Mouse (Mus musculus) midbrain, embryonic 11.5 days (tissue): ENCODE measurements around the gene Cbs. TPM values are rescaled to one million over a fixed set of nuclear protein-coding genes. Genes with fewer than 3 reads are reported as not detected.

ENCODE experiments used
- ATAC-seq: fragments of 200-750 bp; cut with Nextera tagmentation; 2 replicates; pipeline ENCODE4 v1.8.0; 2017; ENCODE audit warnings: moderate TSS enrichment, moderate library complexity; ENCODE audit not compliant: low FRiP score
- DNase-seq: peaks from one replicate; pipeline ENCODE4 v3.0.0; 2015; ENCODE audit warnings: low spot score; ENCODE audit errors: missing footprints
- H3K27ac ChIP-seq: fragments of 300-500 bp; sonication (generic); 2 replicates; pipeline ENCODE4 v1.5.1; 2014; ENCODE audit warnings: low read depth, low read length
- H3K27me3 ChIP-seq: fragments of 300-500 bp; sonication (generic); 2 replicates; pipeline ENCODE4 v1.6.1; 2014; ENCODE audit warnings: mild to moderate bottlenecking, low read length, moderate library complexity, mixed read lengths; ENCODE audit not compliant: control insufficient read depth, insufficient read depth
- H3K36me3 ChIP-seq: fragments of 300-500 bp; sonication (generic); 2 replicates; pipeline ENCODE4 v1.6.1; 2014; ENCODE audit warnings: mild to moderate bottlenecking, low read length, moderate library complexity, mixed read lengths; ENCODE audit not compliant: control insufficient read depth, insufficient read depth
- H3K4me1 ChIP-seq: fragments of 300-500 bp; sonication (generic); 2 replicates; pipeline ENCODE4 v1.6.1; 2014; ENCODE audit warnings: low read length; ENCODE audit not compliant: control insufficient read depth, insufficient read depth
- H3K4me2 ChIP-seq: fragments of 300-500 bp; sonication (generic); 2 replicates; pipeline ENCODE4 v1.6.1; 2014; ENCODE audit warnings: mild to moderate bottlenecking, moderate library complexity
- H3K4me3 ChIP-seq: fragments of 300-500 bp; sonication (generic); 2 replicates; pipeline ENCODE4 v1.5.1; 2014; ENCODE audit warnings: low read depth, low read length
- H3K9ac ChIP-seq: fragments of 300-500 bp; sonication (generic); 2 replicates; pipeline ENCODE4 v1.6.1; 2014; ENCODE audit warnings: low read length
- H3K9me3 ChIP-seq: fragments of 300-500 bp; sonication (generic); 2 replicates; pipeline ENCODE4 v1.6.1; 2016; ENCODE audit warnings: low read length; ENCODE audit not compliant: control insufficient read depth
- WGBS: fragments of 180-500 bp; shearing (Covaris S2); extraction: QIAGEN DNeasy Blood & Tissue Kit; methylation state at CpG from one replicate; pipeline ENCODE4 v1.1.7; 2014; 5-methylcytosine and 5-hydroxymethylcytosine counted together
- polyA plus RNA-seq: library from polyadenylated mRNA; unstranded; fragments of >200 nt; fragmentation: Nextera tagmentation; extraction: Ambion mirVana; gene quantifications from 2 replicates; pipeline ENCODE4 v1.2.1, GENCODE M21; 2014

Cbs gene
- polyA plus RNA-seq, 1 experiment from 2014 or later: 1.1 TPM

GRCm38 (mm10) chr17:31583185-31583584 is 53.9 kb downstream of the Cbs start:
- Histone ChIP-seq H3K27ac (no peak overlapping the region), H3K4me3 (no peak overlapping the region), H3K4me2 (no peak overlapping the region), H3K9me3 (no peaks in the 10 kb centered on the region), H3K4me1 (peaks cover 11% of the 10 kb centered on the region), H3K36me3 (no peaks in the 10 kb centered on the region), H3K9ac (no peak overlapping the region), H3K27me3 (no peaks in the 10 kb centered on the region)
- no peak for DNase-seq
- no peak for ATAC-seq
- 75% methylated on average over 3 of the region's 3 CpGs for WGBS

DNA sequence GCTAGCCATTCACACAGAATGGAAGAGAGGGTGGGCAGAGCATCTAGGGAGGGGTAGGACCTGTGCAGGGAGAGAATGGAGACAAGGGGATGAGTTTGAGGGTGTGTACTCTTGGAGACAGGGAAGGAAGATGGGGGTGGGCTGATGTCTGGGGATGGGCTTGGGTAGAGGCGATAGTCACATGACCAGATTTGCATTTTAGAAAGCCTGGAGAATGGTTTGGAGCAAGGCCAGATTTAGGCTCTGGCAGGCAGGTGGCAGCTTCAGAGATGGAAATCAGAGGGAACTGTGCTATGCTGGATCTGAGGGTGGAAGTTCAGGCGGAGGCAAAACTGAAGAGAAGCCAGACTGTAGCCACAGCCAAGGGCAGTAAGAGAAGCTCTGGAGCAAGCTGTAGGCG is 56.7 kb downstream of the Cbs start:
- Histone ChIP-seq H3K36me3 (no peaks in the 10 kb centered on the region), H3K9me3 (no peaks in the 10 kb centered on the region), H3K27ac (no peak overlapping the region), H3K4me1 (peaks cover 11% of the 10 kb centered on the region), H3K27me3 (no peaks in the 10 kb centered on the region), H3K9ac (no peak overlapping the region), H3K4me3 (no peak overlapping the region), H3K4me2 (no peak overlapping the region)
- DNase-seq (no peak), ATAC-seq (peak; percentile 40; the same call in 1 of the 2 replicates)
- 54% methylated on average over 3 of the region's 3 CpGs for WGBS

DNA sequence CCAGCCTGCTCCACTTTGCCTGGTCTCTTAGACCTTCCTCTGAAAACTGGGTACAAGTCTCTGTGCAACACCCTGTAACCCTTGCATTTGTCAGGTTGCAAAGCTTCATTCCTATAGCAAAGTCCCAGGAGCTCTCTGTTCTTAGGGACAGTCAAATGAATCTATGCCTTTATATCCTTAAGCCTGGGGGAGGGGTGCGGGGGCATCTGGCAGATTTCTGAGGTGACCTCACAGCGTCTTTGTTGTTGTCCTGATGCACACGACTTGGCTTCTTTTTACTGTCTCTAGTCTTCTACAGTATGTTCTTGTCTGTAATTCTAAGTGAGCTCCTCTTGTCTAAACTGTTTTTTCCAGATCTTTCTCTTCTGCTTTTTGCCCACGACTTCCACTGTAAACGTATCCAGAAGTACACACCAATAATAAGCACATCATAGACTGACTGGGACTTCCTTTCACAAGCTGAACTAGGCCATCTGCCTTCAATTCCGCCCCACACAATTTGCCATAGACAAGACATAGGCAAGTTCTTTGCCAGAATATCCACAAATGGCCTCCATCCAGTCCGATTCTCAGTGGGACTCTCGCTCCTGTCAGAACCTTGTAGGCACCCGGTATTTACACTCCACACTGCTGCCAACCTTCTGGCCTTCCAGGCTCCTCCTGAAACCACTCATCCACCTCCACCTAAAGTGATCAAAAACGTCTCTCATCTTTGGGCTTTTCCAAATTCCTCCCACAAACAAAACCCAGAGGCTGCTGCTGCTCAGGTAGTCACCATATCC is 60.5 kb downstream of the Cbs start:
- Histone ChIP-seq H3K4me1 (peaks cover 11% of the 10 kb centered on the region), H3K4me2 (no peak overlapping the region), H3K27me3 (no peaks in the 10 kb centered on the region), H3K27ac (no peak overlapping the region), H3K9ac (no peak overlapping the region), H3K9me3 (no peaks in the 10 kb centered on the region), H3K36me3 (no peaks in the 10 kb centered on the region), H3K4me3 (no peak overlapping the region)
- 86% methylated on average over 10 of the region's 10 CpGs for WGBS
- ATAC-seq (no peak), DNase-seq (no peak)

GRCm38 (mm10) chr17:31574662-31575061 is 62.4 kb downstream of the Cbs start:
- no peak overlapping the region for H3K4me3 ChIP-seq

DNA sequence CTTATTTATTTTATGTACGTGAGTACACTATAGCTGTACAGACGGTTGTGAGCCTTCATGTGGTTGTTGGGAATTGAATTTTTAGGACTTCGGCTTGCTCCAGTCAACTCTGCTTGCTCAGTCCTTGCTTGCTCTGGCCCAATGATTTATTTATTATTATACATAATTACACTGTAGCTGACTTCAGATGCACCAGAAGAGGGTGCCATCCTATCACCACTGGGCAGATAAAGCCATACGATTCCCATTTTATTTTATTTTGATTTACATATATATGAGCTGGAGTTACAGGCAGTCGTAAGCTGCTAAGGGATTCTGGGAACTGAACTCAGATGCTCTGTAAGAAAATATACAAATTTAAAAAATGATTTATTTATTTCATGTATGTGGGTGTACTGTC is 65.3 kb downstream of the Cbs start:
- 94% methylated on average over 5 of the region's 5 CpGs for WGBS

More at GRCm38 (mm10) chr17:31574662-31575061, 62.4 kb downstream of the Cbs start:
- Histone ChIP-seq H3K9me3 (no peaks in the 10 kb centered on the region), H3K4me1 (no peaks in the 10 kb centered on the region), H3K36me3 (no peaks in the 10 kb centered on the region), H3K9ac (no peak overlapping the region), H3K27me3 (no peaks in the 10 kb centered on the region), H3K4me2 (no peak overlapping the region), H3K27ac (no peak overlapping the region)
- ATAC-seq: no peak
- DNase-seq: no peak
- 90% methylated on average over 7 of the region's 7 CpGs for WGBS

DNA sequence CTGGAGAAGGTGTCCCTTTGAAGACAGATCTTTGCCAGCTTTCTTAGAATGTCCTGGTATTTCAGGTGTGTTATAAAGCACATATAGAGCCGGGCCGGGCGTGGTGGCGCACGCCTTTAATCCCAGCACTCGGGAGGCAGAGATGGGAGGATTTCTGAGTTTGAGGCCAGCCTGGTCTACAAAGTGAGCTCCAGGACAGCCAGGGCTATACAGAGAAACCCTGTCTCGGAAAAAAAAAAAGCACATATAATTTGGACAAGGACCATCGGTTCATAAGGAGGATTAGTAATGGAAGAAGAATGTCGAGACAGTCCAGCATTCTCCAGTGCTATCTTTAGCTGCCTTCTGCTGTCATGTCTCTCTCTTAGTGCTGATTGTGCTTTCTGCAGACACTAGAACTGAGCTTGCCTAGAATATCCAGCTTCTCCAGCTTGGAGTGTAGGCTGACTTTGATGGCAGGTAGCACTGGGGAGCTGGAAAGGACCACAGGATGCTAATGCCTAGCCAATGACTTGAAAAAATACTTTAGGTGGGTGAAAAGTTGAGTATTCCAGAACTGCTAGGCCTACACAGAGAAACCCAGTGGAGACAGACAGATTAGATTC is 66.6 kb downstream of the Cbs start:
- 91% methylated on average over 9 of the region's 9 CpGs for WGBS

More for the DNA sequence above, 65.3 kb downstream of the Cbs start:
- no peak for ATAC-seq
- H3K27me3 ChIP-seq: no peaks in the 10 kb centered on the region
- peak; percentile 8 for DNase-seq
- no peak overlapping the region for H3K4me2 ChIP-seq
- no peak overlapping the region for H3K27ac ChIP-seq
- H3K36me3 ChIP-seq: no peaks in the 10 kb centered on the region
- no peaks in the 10 kb centered on the region for H3K9me3 ChIP-seq
- H3K4me1 ChIP-seq: peaks cover 17% of the 10 kb centered on the region
- H3K9ac ChIP-seq: no peak overlapping the region
- no peak overlapping the region for H3K4me3 ChIP-seq

DNA sequence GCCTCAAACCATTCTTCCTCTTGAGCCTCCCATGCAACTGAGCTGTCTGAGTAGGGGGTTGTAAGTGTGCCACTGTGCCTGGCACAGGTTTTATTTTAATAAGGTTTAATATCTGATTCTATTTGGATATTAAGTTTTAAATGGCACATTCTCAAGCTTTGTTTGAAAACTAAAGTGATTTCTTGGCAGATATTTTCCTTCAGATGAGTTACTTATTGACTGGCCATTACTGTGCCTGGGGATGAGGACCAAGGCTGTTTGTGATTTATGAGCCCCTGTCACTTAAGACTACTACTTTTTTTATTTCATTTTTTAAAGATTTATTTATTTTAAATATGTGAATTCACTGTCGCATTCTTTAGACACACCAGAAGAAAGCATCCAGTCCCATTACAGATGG is 67.3 kb downstream of the Cbs start:
- DNase-seq (no peak), ATAC-seq (no peak)
- H3K4me1 ChIP-seq: peaks cover 28% of the 10 kb centered on the region
- H3K9me3 ChIP-seq: no peaks in the 10 kb centered on the region
- no peak overlapping the region for H3K4me2 ChIP-seq
- H3K4me3 ChIP-seq: no peak overlapping the region
- 0 out of 2 replicates have a peak overlapping the region, but pooled peaks have one; percentile 20 for H3K9ac ChIP-seq
- H3K36me3 ChIP-seq: no peaks in the 10 kb centered on the region
- WGBS: 92% methylated on average over 1 of the region's 1 CpGs
- no peaks in the 10 kb centered on the region for H3K27me3 ChIP-seq
- H3K27ac ChIP-seq: no peak overlapping the region

More for the DNA sequence above, 66.6 kb downstream of the Cbs start:
- Histone ChIP-seq H3K4me3 (no peak overlapping the region), H3K9me3 (no peaks in the 10 kb centered on the region), H3K27ac (no peak overlapping the region), H3K9ac (no peak overlapping the region), H3K27me3 (no peaks in the 10 kb centered on the region), H3K4me1 (peaks cover 28% of the 10 kb centered on the region), H3K4me2 (no peak overlapping the region), H3K36me3 (no peaks in the 10 kb centered on the region)
- ATAC-seq: peak; percentile 80; the same call in 1 of the 2 replicates
- DNase-seq: peak; percentile 83

GRCm38 (mm10) chr17:31566276-31566675 is 70.8 kb downstream of the Cbs start:
- DNase-seq (peak; percentile 75), ATAC-seq (no peak)
- no peaks in the 10 kb centered on the region for H3K27me3 ChIP-seq
- no peaks in the 10 kb centered on the region for H3K9me3 ChIP-seq
- 64% methylated on average over 6 of the region's 6 CpGs for WGBS
- H3K4me2 ChIP-seq: peak overlapping the region; percentile 92
- no peaks in the 10 kb centered on the region for H3K36me3 ChIP-seq
- peaks cover 32% of the 10 kb centered on the region for H3K4me1 ChIP-seq
- peak overlapping the region; percentile 92 for H3K9ac ChIP-seq
- H3K27ac ChIP-seq: no peak overlapping the region
- peak overlapping the region; percentile 79 for H3K4me3 ChIP-seq
